Comparison of ENCODE assay signal across 8 mouse cellular contexts in the genomic region with DNA sequence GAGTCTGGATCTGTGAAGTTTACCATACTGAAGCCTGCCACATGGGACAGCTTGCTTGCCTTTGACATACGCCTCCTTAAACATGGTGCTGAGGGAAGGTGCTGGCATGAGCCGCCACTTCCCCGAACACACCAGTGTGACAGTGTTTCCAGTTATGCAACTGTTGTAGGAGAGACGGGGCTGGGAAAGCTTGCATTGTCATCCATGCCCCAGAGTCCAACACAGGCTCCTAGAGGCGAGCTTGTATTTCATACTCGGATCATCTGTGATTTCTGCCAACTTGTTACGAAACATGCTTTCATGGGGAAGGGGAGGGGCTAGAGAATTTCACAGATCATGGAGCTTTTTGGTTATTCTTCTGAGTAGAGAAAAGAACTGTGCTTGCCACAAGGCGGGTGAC.
DNase-seq lines count a peak whose midpoint lies in the region; ATAC-seq and TF ChIP-seq lines count a peak whose summit lies in the region.
"Had no signal": no experiment of that assay in that cellular context is flagged by ENCODE, and none has a peak within 500 bp of the region (broad histone marks: within the 10 kb centered on the region; RNA-seq: fewer than 3 reads in every experiment).

No protein-coding gene starts in this region.

- 61% methylated on average over 8 of the region's 8 CpGs for WGBS in lung, embryonic 14.5 days

- H3K27ac ChIP-seq in lung, embryonic 14.5 days (ENCODE audit: low read depth) = no peak overlapping the region
- H3K27ac ChIP-seq: macrophage had no signal

- no peak overlapping the region for H3K4me2 ChIP-seq in lung, embryonic 14.5 days

- DNase-seq in 3134 (ENCODE audit: extremely low read depth, insufficient read length, low spot score) (peak; percentile 43), 3T3-L1 (ENCODE audit: low read depth, low spot score) (peak; percentile 53)
- peak; percentile 56 to 57 for DNase-seq in heart, adult 9 months (ENCODE audit: low spot score in 2 of 2)
- peak; percentile 73 for DNase-seq in lung, embryonic 14.5 days
- no peak for DNase-seq in thymus, postnatal 25 days
- DNase-seq in ovary, adult 18-20 months (ENCODE audit: low spot score) = no peak

- peak; percentile 83 for ATAC-seq in lung, embryonic 14.5 days (ENCODE audit: insufficient read depth)
- ATAC-seq in monocyte, adult 5-6 weeks (replicated peaks; ENCODE audit: insufficient number of reproducible peaks, low FRiP score, low TSS enrichment, poor library complexity, severe bottlenecking) = no peak; the same call in 1 of the 2 replicates

- no peaks in the 10 kb centered on the region for H3K27me3 ChIP-seq in lung, embryonic 14.5 days (ENCODE audit: insufficient read depth, low read length)

- H3K9ac ChIP-seq in lung, embryonic 14.5 days = no peak overlapping the region

- H3K4me1 ChIP-seq in lung, embryonic 14.5 days (ENCODE audit: insufficient read depth) = no peaks in the 10 kb centered on the region

- no peak for TF ChIP-seq CTCF in lung, embryonic 14.5 days (IDR thresholded peaks at IDR 0.05; ENCODE audit: low read depth)

- H3K4me3 ChIP-seq in lung, embryonic 14.5 days (ENCODE audit: low read depth, low read length) = no peak overlapping the region

- no peaks in the 10 kb centered on the region for H3K36me3 ChIP-seq in lung, embryonic 14.5 days (ENCODE audit: insufficient read depth)

- no peaks in the 10 kb centered on the region for H3K9me3 ChIP-seq in lung, embryonic 14.5 days (ENCODE audit: low read depth, low read length)

Comparison
In these comparisons a context has a peak if more than half of its experiments do, and no peak if none do; other contexts are left out.
1. DNase-seq: peak in 3134 (single experiment), 3T3-L1 (single experiment), heart, adult 9 months (2 of 2) and lung, embryonic 14.5 days (single experiment); none in thymus, postnatal 25 days (single experiment) and ovary, adult 18-20 months (single experiment).